Mouse (Mus musculus) embryo, embryonic 9.5 days (tissue): ENCODE data around the gene Kcna7.
"Not testable (repeated sequence)": the region's sequence is repeated elsewhere in the genome, so short reads cannot be mapped to it uniquely, and the experiment has no call there.

Experiments
- DNase-seq: peaks from one replicate; pipeline ENCODE4 v3.0.0-alpha.2; 2017; ENCODE audit errors: extremely low spot score

Kcna7 gene

GRCm38 (mm10) chr7:45405091-45406075 lies at the start of gene Kcna7:
TSS of gene Kcna7 (plus strand) at chr7:45405653.
- peak; percentile 59 for DNase-seq

GRCm38 (mm10) chr7:45356087-45356486 lies 49.4 kb upstream of the Kcna7 start:
- no peak for DNase-seq

- not testable (repeated sequence) for DNase-seq
Measured at GRCm38 (mm10) chr7:45359081-45359480, 46.4 kb upstream of the Kcna7 start.

GRCm38 (mm10) chr7:45360404-45361125 lies 44.9 kb upstream of the Kcna7 start:
- no peak for DNase-seq

GRCm38 (mm10) chr7:45361243-45361804 lies 44.1 kb upstream of the Kcna7 start:
- peak; percentile 92 for DNase-seq

- DNase-seq: peak; percentile 53
Measured at GRCm38 (mm10) chr7:45362801-45363200, 42.7 kb upstream of the Kcna7 start.

- no peak for DNase-seq
Measured at GRCm38 (mm10) chr7:45363983-45364382, 41.5 kb upstream of the Kcna7 start.

GRCm38 (mm10) chr7:45365742-45366651 lies 39.5 kb upstream of the Kcna7 start:
- DNase-seq: peak; percentile 60

- no peak for DNase-seq
Measured at GRCm38 (mm10) chr7:45366652-45367019, 38.8 kb upstream of the Kcna7 start, which contains the start of gene Ppfia3. TSS of gene Ppfia3 (minus strand) at chr7:45367019.

GRCm38 (mm10) chr7:45367020-45367880 lies 38.2 kb upstream of the Kcna7 start:
- peak; percentile 99 for DNase-seq

- no peak for DNase-seq
Measured at GRCm38 (mm10) chr7:45368178-45368577, 37.3 kb upstream of the Kcna7 start.

GRCm38 (mm10) chr7:45369022-45369745 lies 36.3 kb upstream of the Kcna7 start:
- no peak for DNase-seq

GRCm38 (mm10) chr7:45369836-45370474 lies 35.5 kb upstream of the Kcna7 start:
- no peak for DNase-seq

- DNase-seq: peak; percentile 91
Measured at GRCm38 (mm10) chr7:45370475-45371311, 34.8 kb upstream of the Kcna7 start, which contains the start of gene Lin7b. TSS of gene Lin7b (minus strand) at chr7:45370583.

GRCm38 (mm10) chr7:45372371-45372770 lies 33.1 kb upstream of the Kcna7 start:
- DNase-seq: no peak

- DNase-seq: no peak
Measured at GRCm38 (mm10) chr7:45374620-45375019, 30.8 kb upstream of the Kcna7 start.

GRCm38 (mm10) chr7:45376057-45376456 lies 29.4 kb upstream of the Kcna7 start:
- DNase-seq: no peak

GRCm38 (mm10) chr7:45386077-45386476 lies 19.4 kb upstream of the Kcna7 start:
- no peak for DNase-seq
